Mouse (Mus musculus): ENCODE measurements around the gene Bcl7c. TPM values are rescaled to one million over a fixed set of nuclear protein-coding genes. Genes with fewer than 3 reads are reported as not detected.

The Bcl7c gene
- polyA plus RNA-seq (2017; shearing (Covaris generic)), result 20.6 TPM

GRCm38 (mm10) chr7:127708207-127709078 lies at the start of gene Bcl7c:
Gene Bcl7c, minus strand, starts transcription at chr7:127708933.

GRCm38 (mm10) chr7:127744366-127745045 lies 35.8 kb upstream of the Bcl7c start, which contains the start of gene Fbxl19:
Gene Fbxl19, plus strand, starts transcription at chr7:127744543.

GRCm38 (mm10) chr7:127732066-127732465 lies 23.3 kb upstream of the Bcl7c start, which contains the start of gene Ctf2:
Gene Ctf2, minus strand, starts transcription at chr7:127732166.

GRCm38 (mm10) chr7:127712461-127713385 lies 4.0 kb upstream of the Bcl7c start, which contains the start of gene Ctf1:
Gene Ctf1, plus strand, starts transcription at chr7:127712736.

GRCm38 (mm10) chr7:127614891-127615843 lies 93.6 kb downstream of the Bcl7c start, which contains the start of gene Zfp629:
Gene Zfp629, minus strand, starts transcription at chr7:127615797.

Other genes with a start within 250 kb of the Bcl7c start
- gene Prr14, start 249.3 kb downstream of the Bcl7c start, polyA plus RNA-seq (2017; shearing (Covaris generic)), result 145 TPM
- gene Fbrs, start 229.7 kb downstream of the Bcl7c start, polyA plus RNA-seq (2017; shearing (Covaris generic)), result 12.4 TPM
- 92.7 TPM for gene Srcap, start 196.9 kb downstream of the Bcl7c start, polyA plus RNA-seq (2017; shearing (Covaris generic))
- 9.3 TPM for gene Gm42715, start 189.3 kb downstream of the Bcl7c start, polyA plus RNA-seq (2017; shearing (Covaris generic))
- 10.7 TPM for gene Tmem265, start 147.5 kb downstream of the Bcl7c start, polyA plus RNA-seq (2017; shearing (Covaris generic))
- gene Phkg2, start 135.6 kb downstream of the Bcl7c start, polyA plus RNA-seq (2017; shearing (Covaris generic)), result 99.1 TPM
- gene Ccdc189, start 120.3 kb downstream of the Bcl7c start, polyA plus RNA-seq (2017; shearing (Covaris generic)), result 0.99 TPM
- 137 TPM for gene Rnf40, start 120.2 kb downstream of the Bcl7c start, polyA plus RNA-seq (2017; shearing (Covaris generic))
- 1.3 TPM for gene Zfp629, start 93.1 kb downstream of the Bcl7c start, polyA plus RNA-seq (2017; shearing (Covaris generic))
- gene Ctf1, start 3.8 kb upstream of the Bcl7c start, polyA plus RNA-seq (2017; shearing (Covaris generic)), result not detected
- not detected for gene Ctf2, start 23.2 kb upstream of the Bcl7c start, polyA plus RNA-seq (2017; shearing (Covaris generic))
- 0.89 TPM for gene Fbxl19, start 35.6 kb upstream of the Bcl7c start, polyA plus RNA-seq (2017; shearing (Covaris generic))
- gene Orai3, start 60.9 kb upstream of the Bcl7c start, polyA plus RNA-seq (2017; shearing (Covaris generic)), result 32.8 TPM
- 1.5 TPM for gene Setd1a, start 67.7 kb upstream of the Bcl7c start, polyA plus RNA-seq (2017; shearing (Covaris generic))
- not detected for gene Gm49388, start 76.7 kb upstream of the Bcl7c start, polyA plus RNA-seq (2017; shearing (Covaris generic))
- 4.9 TPM for gene Hsd3b7, start 91.7 kb upstream of the Bcl7c start, polyA plus RNA-seq (2017; shearing (Covaris generic))
- 168 TPM for gene Stx4a, start 115.4 kb upstream of the Bcl7c start, polyA plus RNA-seq (2017; shearing (Covaris generic))
- gene Stx1b, start 115.6 kb upstream of the Bcl7c start, polyA plus RNA-seq (2017; shearing (Covaris generic)), result not detected
- gene Zfp646, start 167.3 kb upstream of the Bcl7c start, polyA plus RNA-seq (2017; shearing (Covaris generic)), result 65.1 TPM
- gene Zfp668, start 167.9 kb upstream of the Bcl7c start, polyA plus RNA-seq (2017; shearing (Covaris generic)), result 21.6 TPM
- 0.81 TPM for gene Prss53, start 182.0 kb upstream of the Bcl7c start, polyA plus RNA-seq (2017; shearing (Covaris generic))
- gene Gm21974, start 186.5 kb upstream of the Bcl7c start, polyA plus RNA-seq (2017; shearing (Covaris generic)), result not detected
- 54.2 TPM for gene Vkorc1, start 186.7 kb upstream of the Bcl7c start, polyA plus RNA-seq (2017; shearing (Covaris generic))
- 52.5 TPM for gene Bckdk, start 195.1 kb upstream of the Bcl7c start, polyA plus RNA-seq (2017; shearing (Covaris generic))
- 51.7 TPM for gene Kat8, start 203.6 kb upstream of the Bcl7c start, polyA plus RNA-seq (2017; shearing (Covaris generic))
- not detected for gene Prss8, start 221.2 kb upstream of the Bcl7c start, polyA plus RNA-seq (2017; shearing (Covaris generic))
- gene Prss36, start 237.8 kb upstream of the Bcl7c start, polyA plus RNA-seq (2017; shearing (Covaris generic)), result 5.0 TPM